Mouse (Mus musculus) CH12.LX (cell line): ENCODE data around the gene Msrb1. TPM values are rescaled to one million over a fixed set of nuclear protein-coding genes. Genes with fewer than 3 reads are reported as not detected.

ENCODE experiments used
- DNase-seq: peaks from one replicate; pipeline ENCODE4 v3.0.0-alpha.2; 2013; ENCODE audit errors: extremely low read depth
- H3K27ac ChIP-seq: 2 replicates; pipeline ENCODE4 v1.5.1; 2012; ENCODE audit warnings: low read depth, mild to moderate bottlenecking, control low read depth, moderate library complexity; ENCODE audit not compliant: insufficient read depth
- H3K27me3 ChIP-seq: replicated peaks from 2 replicates; pipeline ENCODE3; 2012; ENCODE audit warnings: inconsistent platforms
- H3K36me3 ChIP-seq, 2 experiments: replicated peaks in 1 of 2; 2 replicates each; pipeline versions ENCODE3 to v1.6.1; 2012; ENCODE audit warnings: inconsistent platforms in 1 of 2, low read length in 1 of 2, mild to moderate bottlenecking in 1 of 2, mixed read lengths in 1 of 2, moderate library complexity in 1 of 2; ENCODE audit not compliant: control insufficient read depth in 1 of 2, insufficient read depth in 1 of 2
- H3K4me1 ChIP-seq, 2 experiments: 2 replicates each; pipeline ENCODE4 v1.6.1; 2012; ENCODE audit warnings: inconsistent platforms in 1 of 2, moderate library complexity in 1 of 2; ENCODE audit not compliant: insufficient read depth in 2 of 2, control insufficient read depth in 1 of 2
- H3K4me2 ChIP-seq: 2 replicates; pipeline ENCODE4 v1.6.1; 2012; ENCODE audit warnings: low read depth, mild to moderate bottlenecking, control low read depth; ENCODE audit not compliant: poor library complexity, insufficient read depth, severe bottlenecking
- H3K4me3 ChIP-seq, 3 experiments: fragments of 150-350 bp in 1 of 3; sonication (generic) in 1 of 3; replicated peaks in 1 of 3; 2 replicates each; pipeline versions ENCODE3 to v1.5.1; 2011 to 2012; ENCODE audit warnings: low read depth in 2 of 3, low read length in 2 of 3, mild to moderate bottlenecking in 2 of 3, moderate library complexity in 2 of 3, control low read depth in 1 of 3, improper control_type of control experiment in 1 of 3, inconsistent platforms in 1 of 3, mixed read lengths in 1 of 3; ENCODE audit not compliant: poor library complexity in 1 of 3
- H3K79me2 ChIP-seq: replicated peaks from 2 replicates; pipeline ENCODE4 v1.6.1; 2012; ENCODE audit warnings: mild to moderate bottlenecking, moderate library complexity; ENCODE audit not compliant: control insufficient read depth, poor library complexity, insufficient read depth, severe bottlenecking; ENCODE audit errors: extremely low read depth
- H3K9ac ChIP-seq: 2 replicates; pipeline ENCODE4 v1.6.1; 2012; ENCODE audit warnings: low read depth, mild to moderate bottlenecking, control low read depth, moderate library complexity; ENCODE audit not compliant: insufficient read depth
- H3K9me3 ChIP-seq: replicated peaks from 2 replicates; pipeline ENCODE3; 2012; ENCODE audit warnings: low read length, inconsistent platforms, mixed read lengths
- BHLHE40 ChIP-seq: IDR thresholded peaks from 2 replicates; pipeline ENCODE4 v1.6.1; 2011; ENCODE audit warnings: mild to moderate bottlenecking, low read depth, low read length, improper control_type of control experiment
- CHD1 ChIP-seq: IDR thresholded peaks from 2 replicates; pipeline ENCODE4 v1.6.1; 2012; ENCODE audit warnings: low read depth, low read length, improper control_type of control experiment, inconsistent platforms
- CTCF ChIP-seq, 2 experiments: IDR thresholded peaks in 1 of 2; conservative IDR thresholded peaks in 1 of 2; 2 replicates each; pipeline ENCODE4 v1.5.1; 2011 to 2012; ENCODE audit warnings: low read depth in 2 of 2, low read length in 2 of 2, improper control_type of control experiment in 1 of 2, inconsistent platforms in 1 of 2, mild to moderate bottlenecking in 1 of 2, moderate library complexity in 1 of 2
- E2F4 ChIP-seq: IDR thresholded peaks from 2 replicates; pipeline ENCODE4 v1.6.1; 2011; ENCODE audit warnings: low read depth, low read length, improper control_type of control experiment; ENCODE audit not compliant: insufficient replicate concordance
- MAZ ChIP-seq: IDR thresholded peaks from 2 replicates; pipeline ENCODE4 v1.6.1; 2012; ENCODE audit warnings: low read depth, mild to moderate bottlenecking, inconsistent platforms, low read length, improper control_type of control experiment, moderate library complexity
- MXI1 ChIP-seq: IDR thresholded peaks from 2 replicates; pipeline ENCODE4 v1.6.1; 2011; ENCODE audit warnings: mild to moderate bottlenecking, low read depth, low read length, improper control_type of control experiment
- NRF1 ChIP-seq: IDR thresholded peaks from 2 replicates; pipeline ENCODE4 v1.6.1; 2014; ENCODE audit warnings: low read depth, mild to moderate bottlenecking, inconsistent platforms, low read length, improper control_type of control experiment, moderate library complexity
- PAX5 ChIP-seq: IDR thresholded peaks from 2 replicates; pipeline ENCODE4 v1.6.1; 2012; ENCODE audit warnings: low read length, inconsistent platforms, mixed read lengths
- RAD21 ChIP-seq: IDR thresholded peaks from 2 replicates; pipeline ENCODE4 v1.6.1; 2011; ENCODE audit warnings: low read depth, mild to moderate bottlenecking, low read length, improper control_type of control experiment, moderate library complexity
- SMC3 ChIP-seq: IDR thresholded peaks from 2 replicates; pipeline ENCODE4 v1.6.1; 2011; ENCODE audit warnings: low read depth, low read length, improper control_type of control experiment
- TBP ChIP-seq: conservative IDR thresholded peaks from 2 replicates; pipeline ENCODE4 v1.6.1; 2011; ENCODE audit warnings: low read depth, low read length, improper control_type of control experiment
- TCF12 ChIP-seq: IDR thresholded peaks from 2 replicates; pipeline ENCODE4 v1.6.1; 2014; ENCODE audit warnings: low read depth, mild to moderate bottlenecking, inconsistent platforms, low read length, improper control_type of control experiment
- UBTF ChIP-seq: IDR thresholded peaks from 2 replicates; pipeline ENCODE4 v1.6.1; 2012; ENCODE audit warnings: low read depth, mild to moderate bottlenecking, inconsistent platforms, low read length, improper control_type of control experiment, moderate library complexity
- ZKSCAN1 ChIP-seq: IDR thresholded peaks from 2 replicates; pipeline ENCODE4 v1.6.1; 2012; ENCODE audit warnings: low read depth, inconsistent platforms, low read length, improper control_type of control experiment, borderline replicate concordance
- ZMIZ1 ChIP-seq: IDR thresholded peaks from 2 replicates; pipeline ENCODE4 v1.6.1; 2012; ENCODE audit warnings: low read depth, mild to moderate bottlenecking, inconsistent platforms, low read length, improper control_type of control experiment
- dilution Hi-C: fragments of 300-500 bp; cut with MboI; formaldehyde crosslinking; loops from 2 replicates; pipeline ENCODE4 v1.14.3; 2020; ENCODE audit warnings: low sequenced_read_pairs; ENCODE audit not compliant: extremely low pct_unique_long_range_greater_than_20kb, extremely low pct_ligation_motif_present
- in situ Hi-C: fragments of 300-500 bp; cut with MboI; formaldehyde crosslinking; loops from 3 replicates; pipeline ENCODE4 v1.14.3; 2019; ENCODE audit warnings: low sequenced_read_pairs, low pct_ligation_motif_present, low pct_unique_long_range_greater_than_20kb, mixed read lengths
- polyA plus RNA-seq: library from polyadenylated mRNA; unstranded; fragments of >175 nt; gene quantifications from 2 replicates; pipeline ENCODE4 v1.2.1, GENCODE M21; 2012; ENCODE audit warnings: low read depth; ENCODE audit not compliant: insufficient read length
- total RNA-seq, 2 experiments: library from RNA; depleted of rRNA; stranded (reverse); fragments of 300-350 nt in 1 of 2; fragments of >200 nt in 1 of 2; gene quantifications; 2 replicates each; pipeline ENCODE4 v1.2.3; 2012 to 2014

The Msrb1 gene
- total and polyA plus RNA-seq, 3 experiments: 26.9 to 70.0 (median 39.7) TPM

DNA sequence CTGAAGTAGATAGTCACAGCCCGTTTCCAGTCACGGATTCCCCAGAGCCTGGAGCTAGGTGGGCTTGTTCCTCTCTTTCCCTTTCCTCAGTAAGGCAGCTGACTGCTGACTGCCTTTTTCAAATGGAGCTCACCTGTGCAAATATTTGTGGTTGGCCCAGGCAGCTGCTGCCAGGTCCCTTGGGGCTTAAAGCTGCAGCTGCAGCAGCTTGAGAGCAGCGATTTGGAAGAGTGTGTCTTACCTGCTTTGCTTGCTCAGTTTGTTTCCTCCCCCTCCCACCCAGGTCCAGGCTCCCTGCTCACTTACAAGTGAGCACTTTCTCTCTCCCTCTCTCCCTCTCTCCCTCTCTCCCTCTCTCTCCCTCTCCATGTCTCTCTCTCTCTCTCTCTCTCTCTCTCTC is 32.7 kb downstream of the Msrb1 start:
- Histone ChIP-seq H3K36me3 (no peaks in the 10 kb centered on the region), H3K9me3 (peaks cover 12% of the 10 kb centered on the region), H3K4me1 (peaks cover 0 to 14% of the 10 kb centered on the region in 2 experiments; a peak in 2 of 4 replicates), H3K4me2 (peak overlapping the region; percentile 5; the same call in 1 of the 2 replicates), H3K9ac (no peak overlapping the region), H3K27ac (no peak overlapping the region), H3K27me3 (peaks cover 69% of the 10 kb centered on the region), H3K4me3 (no peak overlapping the region), H3K79me2 (no peaks in the 10 kb centered on the region)
- DNase-seq: peak; percentile 34
- TF ChIP-seq E2F4 (no peak), UBTF (peak; percentile 53; the same call in 1 of the 2 replicates), TBP (peak; percentile 66; the same call in 1 of the 2 replicates), TCF12 (peak; percentile 71; the same call in 1 of the 2 replicates), MAZ (no peak), MXI1 (no peak), BHLHE40 (0 out of 2 replicates have a peak, but pooled peaks have one; percentile 17), ZMIZ1 (no peak)
- in situ Hi-C loops: no loop called here
- dilution Hi-C loops: no loop called here

DNA sequence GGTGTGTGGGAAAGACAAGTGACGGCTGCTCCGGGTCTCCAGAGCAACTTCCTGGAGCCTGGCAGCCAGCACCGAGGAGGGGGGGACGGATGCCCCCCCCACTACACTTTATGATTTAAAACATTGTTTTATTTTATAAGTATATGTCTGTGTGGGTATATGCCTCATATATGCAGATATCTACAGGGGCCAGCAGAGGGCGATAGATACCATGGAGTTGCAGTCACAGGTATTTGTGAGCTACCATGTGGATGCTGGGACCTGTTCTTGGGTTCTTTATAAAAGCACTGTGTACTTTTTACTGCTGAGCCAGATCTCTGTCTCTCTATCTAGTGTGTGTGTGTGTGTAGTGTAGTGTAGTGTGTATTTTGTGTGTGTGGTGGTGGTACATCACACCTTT is 36.8 kb downstream of the Msrb1 start:
- Histone ChIP-seq H3K9me3 (peaks cover 12% of the 10 kb centered on the region), H3K4me3 (no peak overlapping the region), H3K9ac (no peak overlapping the region), H3K4me2 (no peak overlapping the region), H3K27ac (no peak overlapping the region), H3K79me2 (no peaks in the 10 kb centered on the region), H3K36me3 (no peaks in the 10 kb centered on the region)
- in situ Hi-C loops (no loop called here), dilution Hi-C loops (no loop called here)
- DNase-seq: peak; percentile 27
- no peak for TF ChIP-seq NRF1
- TF ChIP-seq TCF12: no peak
- TF ChIP-seq RAD21: peak; percentile 34
- peak in 1 of 2 experiments; percentile 47; a peak in 2 of 4 replicates for TF ChIP-seq CTCF (conservative IDR thresholded peaks at IDR 0.05 in 1 of 2, IDR thresholded peaks at IDR 0.05 in 1 of 2; ENCODE audit: low read depth in 2 of 2, low read length in 2 of 2)
- TF ChIP-seq, all 38 proteins: peak for 2
- H3K4me1 ChIP-seq: peaks cover 0 to 14% of the 10 kb centered on the region in 2 experiments; a peak in 2 of 4 replicates
- peaks cover 49% of the 10 kb centered on the region for H3K27me3 ChIP-seq

DNA sequence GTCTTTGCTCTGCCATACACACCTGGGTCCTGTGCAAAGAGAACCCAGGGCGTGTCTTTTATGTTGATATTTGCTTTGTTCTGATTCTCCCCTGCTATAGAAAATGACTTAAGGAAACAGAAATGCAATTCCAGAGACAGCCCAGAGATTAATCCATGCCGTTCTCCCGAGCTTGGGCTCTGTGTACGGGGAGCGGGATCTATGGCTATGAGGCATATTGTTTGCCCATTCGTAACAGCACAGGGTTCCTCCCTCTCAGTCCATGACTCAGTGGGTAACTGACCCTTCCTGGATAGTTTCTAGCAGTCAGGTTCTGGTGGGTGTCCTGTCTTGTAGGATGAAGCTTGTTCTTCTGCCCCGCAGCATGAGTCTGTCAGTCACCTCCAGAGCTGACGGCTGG is 38.7 kb downstream of the Msrb1 start:
- Histone ChIP-seq H3K79me2 (no peaks in the 10 kb centered on the region), H3K27ac (no peak overlapping the region), H3K9me3 (peaks cover 12% of the 10 kb centered on the region), H3K4me3 (no peak overlapping the region), H3K4me2 (no peak overlapping the region), H3K4me1 (no peaks in the 10 kb centered on the region), H3K27me3 (peaks cover 39% of the 10 kb centered on the region), H3K36me3 (no peaks in the 10 kb centered on the region), H3K9ac (no peak overlapping the region)
- dilution Hi-C loops: no loop called here
- no peak for TF ChIP-seq NRF1
- TF ChIP-seq ZKSCAN1: no peak
- no peak for TF ChIP-seq MXI1
- TF ChIP-seq SMC3: no peak
- TF ChIP-seq UBTF: no peak
- no peak for TF ChIP-seq CHD1
- no peak for TF ChIP-seq PAX5
- no peak for TF ChIP-seq TCF12
- no peak for TF ChIP-seq MAZ
- in situ Hi-C loops: no loop called here
- no peak for DNase-seq
